Mouse (Mus musculus): ENCODE data around the gene Lmna. TPM values are rescaled to one million over a fixed set of nuclear protein-coding genes. Genes with fewer than 3 reads are reported as not detected.

Gene Lmna
- polyA plus RNA-seq, 1 experiment, result 353 TPM

- whole genome bisulfite sequencing, result 70% methylated on average over 8 of the region's 8 CpGs
- H3K36me3 ChIP-seq (ENCODE audit: control insufficient read depth, insufficient read depth, low read length), result peaks cover 50% of the 10 kb centered on the region
- H3K4me3 ChIP-seq (ENCODE audit: low read depth, low read length), result no peak overlapping the region
- no peak overlapping the region for H3K27ac ChIP-seq (ENCODE audit: insufficient read depth, low read depth, low read length)
- TF ChIP-seq CTCF (IDR thresholded peaks at IDR 0.05; ENCODE audit: extremely low read depth, insufficient read length, insufficient replicate concordance, low read depth, low read length), result no peak
- no peak for TF ChIP-seq POLR2A (IDR thresholded peaks at IDR 0.05; ENCODE audit: low read depth, low read length)
- H3K27me3 ChIP-seq (ENCODE audit: control insufficient read depth, insufficient read depth, low read length), result no peaks in the 10 kb centered on the region
- peaks cover 47% of the 10 kb centered on the region for H3K4me1 ChIP-seq (ENCODE audit: control insufficient read depth, insufficient read depth, insufficient read length, low read length)
These were observed 56.4 kb downstream of the Lmna start for GRCm38 (mm10) chr3:88453369-88453768.

GRCm38 (mm10) chr3:88452716-88453115 is 57.0 kb downstream of the Lmna start:
- Histone ChIP-seq H3K36me3 (ENCODE audit: control insufficient read depth, insufficient read depth, low read length) (peaks cover 50% of the 10 kb centered on the region), H3K27ac (ENCODE audit: insufficient read depth, low read depth, low read length) (no peak overlapping the region), H3K4me3 (ENCODE audit: low read depth, low read length) (no peak overlapping the region), H3K4me1 (ENCODE audit: control insufficient read depth, insufficient read depth, insufficient read length, low read length) (peaks cover 53% of the 10 kb centered on the region), H3K27me3 (ENCODE audit: control insufficient read depth, insufficient read depth, low read length) (no peaks in the 10 kb centered on the region)
- no peak for TF ChIP-seq POLR2A (IDR thresholded peaks at IDR 0.05; ENCODE audit: low read depth, low read length)
- no peak for TF ChIP-seq CTCF (IDR thresholded peaks at IDR 0.05; ENCODE audit: extremely low read depth, insufficient read length, insufficient replicate concordance, low read depth, low read length)
- WGBS, result 68% methylated on average over 6 of the region's 6 CpGs

- Histone ChIP-seq H3K36me3 (ENCODE audit: control insufficient read depth, insufficient read depth, low read length) (peaks cover 54% of the 10 kb centered on the region), H3K4me3 (ENCODE audit: low read depth, low read length) (no peak overlapping the region), H3K27ac (ENCODE audit: insufficient read depth, low read depth, low read length) (no peak overlapping the region), H3K4me1 (ENCODE audit: control insufficient read depth, insufficient read depth, insufficient read length, low read length) (peaks cover 54% of the 10 kb centered on the region), H3K27me3 (ENCODE audit: control insufficient read depth, insufficient read depth, low read length) (no peaks in the 10 kb centered on the region)
- TF ChIP-seq CTCF (IDR thresholded peaks at IDR 0.05; ENCODE audit: extremely low read depth, insufficient read length, insufficient replicate concordance, low read depth, low read length) (no peak), POLR2A (IDR thresholded peaks at IDR 0.05; ENCODE audit: low read depth, low read length) (no peak)
- 76% methylated on average over 5 of the region's 5 CpGs for WGBS
These were observed 57.5 kb downstream of the Lmna start for GRCm38 (mm10) chr3:88452246-88452645.

- H3K36me3 ChIP-seq (ENCODE audit: control insufficient read depth, insufficient read depth, low read length), result peaks cover 59% of the 10 kb centered on the region
- peak overlapping the region; percentile 36 for H3K27ac ChIP-seq (ENCODE audit: insufficient read depth, low read depth, low read length)
- TF ChIP-seq POLR2A (IDR thresholded peaks at IDR 0.05; ENCODE audit: low read depth, low read length) (no peak), CTCF (IDR thresholded peaks at IDR 0.05; ENCODE audit: extremely low read depth, insufficient read length, insufficient replicate concordance, low read depth, low read length) (no peak)
- H3K4me1 ChIP-seq (ENCODE audit: control insufficient read depth, insufficient read depth, insufficient read length, low read length), result peaks cover 55% of the 10 kb centered on the region
- WGBS, result 30% methylated on average over 12 of the region's 12 CpGs
- H3K27me3 ChIP-seq (ENCODE audit: control insufficient read depth, insufficient read depth, low read length), result no peaks in the 10 kb centered on the region
- no peak overlapping the region for H3K4me3 ChIP-seq (ENCODE audit: low read depth, low read length)
These were observed 59.2 kb downstream of the Lmna start for GRCm38 (mm10) chr3:88450379-88451131.

- Histone ChIP-seq H3K4me3 (ENCODE audit: low read depth, low read length) (peak overlapping the region; percentile 46), H3K27me3 (ENCODE audit: control insufficient read depth, insufficient read depth, low read length) (no peaks in the 10 kb centered on the region), H3K36me3 (ENCODE audit: control insufficient read depth, insufficient read depth, low read length) (peaks cover 65% of the 10 kb centered on the region), H3K27ac (ENCODE audit: insufficient read depth, low read depth, low read length) (peak overlapping the region; percentile 93), H3K4me1 (ENCODE audit: control insufficient read depth, insufficient read depth, insufficient read length, low read length) (peaks cover 51% of the 10 kb centered on the region)
- no peak for TF ChIP-seq POLR2A (IDR thresholded peaks at IDR 0.05; ENCODE audit: low read depth, low read length)
- WGBS, result 61% methylated on average over 21 of the region's 21 CpGs
These were observed 60.2 kb downstream of the Lmna start for GRCm38 (mm10) chr3:88449395-88450023.

GRCm38 (mm10) chr3:88448443-88448842 is 61.3 kb downstream of the Lmna start:
- peak overlapping the region; percentile 6 for H3K4me3 ChIP-seq (ENCODE audit: low read depth, low read length)
- WGBS, result 20% methylated on average over 8 of the region's 8 CpGs
- peaks cover 61% of the 10 kb centered on the region for H3K36me3 ChIP-seq (ENCODE audit: control insufficient read depth, insufficient read depth, low read length)
- H3K27me3 ChIP-seq (ENCODE audit: control insufficient read depth, insufficient read depth, low read length), result no peaks in the 10 kb centered on the region
- H3K27ac ChIP-seq (ENCODE audit: insufficient read depth, low read depth, low read length), result peak overlapping the region; percentile 99
- peaks cover 46% of the 10 kb centered on the region for H3K4me1 ChIP-seq (ENCODE audit: control insufficient read depth, insufficient read depth, insufficient read length, low read length)
- TF ChIP-seq POLR2A (IDR thresholded peaks at IDR 0.05; ENCODE audit: low read depth, low read length) (no peak), CTCF (IDR thresholded peaks at IDR 0.05; ENCODE audit: extremely low read depth, insufficient read length, insufficient replicate concordance, low read depth, low read length) (no peak)

- Histone ChIP-seq H3K27me3 (ENCODE audit: control insufficient read depth, insufficient read depth, low read length) (no peaks in the 10 kb centered on the region), H3K27ac (ENCODE audit: insufficient read depth, low read depth, low read length) (peak overlapping the region; percentile 99), H3K36me3 (ENCODE audit: control insufficient read depth, insufficient read depth, low read length) (peaks cover 58% of the 10 kb centered on the region), H3K4me3 (ENCODE audit: low read depth, low read length) (peak overlapping the region; percentile 6), H3K4me1 (ENCODE audit: control insufficient read depth, insufficient read depth, insufficient read length, low read length) (peaks cover 44% of the 10 kb centered on the region)
- 21% methylated on average over 8 of the region's 8 CpGs for WGBS
- TF ChIP-seq POLR2A (IDR thresholded peaks at IDR 0.05; ENCODE audit: low read depth, low read length) (no peak), CTCF (IDR thresholded peaks at IDR 0.05; ENCODE audit: extremely low read depth, insufficient read length, insufficient replicate concordance, low read depth, low read length) (no peak)
These were observed 62.0 kb downstream of the Lmna start for GRCm38 (mm10) chr3:88447676-88448183.

Measured in small intestine, adult 2 months (tissue).